Mouse (Mus musculus) urinary bladder, postnatal 10 days (tissue): ENCODE results near the gene Rtkn2.

Experiments used
- DNase-seq: peaks from one replicate; pipeline ENCODE4 v3.0.0; 2022; ENCODE audit warnings: low spot score

Gene Rtkn2

DNA sequence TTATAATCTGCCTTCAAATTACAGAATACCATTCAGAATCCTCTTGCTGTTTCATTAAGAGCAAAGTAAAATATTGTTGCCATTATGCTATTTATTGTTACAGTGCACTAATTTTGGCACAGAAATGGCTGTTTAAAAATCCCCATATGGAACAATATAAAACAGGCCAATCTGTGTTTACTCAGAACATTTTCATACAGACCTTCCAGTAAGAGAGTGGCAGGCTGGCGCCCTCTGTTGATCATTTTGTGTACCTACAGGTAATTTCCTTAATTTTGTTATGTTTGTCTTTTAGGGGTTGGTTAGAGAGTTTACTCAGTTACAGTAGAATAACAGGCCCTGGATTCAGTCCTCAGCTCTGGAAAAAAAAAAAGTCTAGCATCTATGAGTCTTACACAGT is 16.8 kb downstream of the Rtkn2 start:
- no peak for DNase-seq

GRCm38 (mm10) chr10:67998116-67998635 is 18.8 kb downstream of the Rtkn2 start:
- DNase-seq: no peak

DNA sequence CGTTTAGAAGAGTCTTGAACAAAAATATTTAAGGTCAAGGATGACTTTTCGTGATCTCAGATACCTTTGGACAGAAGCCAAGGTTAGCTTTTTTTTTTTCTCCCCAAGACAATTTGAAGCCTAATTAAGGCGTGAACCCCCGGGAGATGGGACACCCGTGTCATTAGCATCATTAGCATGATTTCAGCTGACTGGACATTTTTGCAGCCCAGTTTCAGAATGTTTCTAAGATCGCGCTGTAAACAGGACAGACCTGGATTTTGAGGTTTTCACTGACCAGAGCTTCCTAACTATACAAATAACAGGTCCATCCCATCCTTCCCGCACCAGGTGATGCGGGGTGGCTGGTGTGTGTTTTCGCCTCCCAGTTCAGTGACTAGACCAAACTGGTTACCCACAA is 19.8 kb downstream of the Rtkn2 start:
- no peak for DNase-seq

- DNase-seq: no peak
Measured at GRCm38 (mm10) chr10:68001456-68001855, 22.1 kb downstream of the Rtkn2 start.

GRCm38 (mm10) chr10:68003651-68004422 is 24.5 kb downstream of the Rtkn2 start:
- no peak for DNase-seq

DNA sequence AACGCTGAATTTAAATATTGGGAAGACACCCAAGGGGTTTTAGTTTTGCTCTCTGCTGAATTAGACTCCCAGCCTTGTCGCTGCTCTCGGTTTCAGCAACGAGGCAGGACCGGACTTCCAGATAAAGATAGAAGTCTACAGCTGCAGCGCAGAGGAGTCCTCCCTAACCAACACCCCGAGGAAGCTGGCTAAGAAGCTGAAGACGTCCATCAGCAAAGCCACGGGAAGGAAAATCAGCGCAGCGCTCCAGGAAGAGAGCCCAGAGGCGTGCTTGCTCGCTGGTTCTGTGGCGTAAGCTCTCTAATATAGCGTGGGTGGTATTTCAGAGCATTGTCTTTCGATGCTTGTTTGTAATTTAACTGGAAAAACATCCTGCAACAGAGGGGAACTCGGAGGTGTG is 26.0 kb downstream of the Rtkn2 start:
- no peak for DNase-seq

DNA sequence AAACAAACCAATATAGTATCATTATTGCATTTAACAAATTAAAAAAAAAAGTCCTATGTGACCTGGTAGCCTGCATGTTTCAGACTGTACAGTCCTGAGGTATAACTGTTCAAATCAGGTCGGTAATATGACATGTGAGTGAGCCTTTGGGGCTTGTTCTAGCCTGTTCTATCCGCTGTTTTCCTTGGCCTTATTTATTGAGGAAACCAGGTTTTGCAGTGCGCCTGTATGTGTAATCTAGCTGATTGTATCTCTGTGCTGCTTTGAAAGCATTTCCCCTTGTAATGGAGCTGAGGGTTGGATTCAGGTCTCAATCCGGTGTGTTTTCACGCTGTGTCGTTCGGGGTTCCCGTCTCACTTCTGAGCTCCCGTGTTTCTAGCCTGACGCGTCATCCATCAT is 27.1 kb downstream of the Rtkn2 start:
- no peak for DNase-seq

- no peak for DNase-seq
Measured at GRCm38 (mm10) chr10:68007103-68007502, 27.7 kb downstream of the Rtkn2 start.

GRCm38 (mm10) chr10:68008198-68008955 is 29.0 kb downstream of the Rtkn2 start:
- no peak for DNase-seq

DNA sequence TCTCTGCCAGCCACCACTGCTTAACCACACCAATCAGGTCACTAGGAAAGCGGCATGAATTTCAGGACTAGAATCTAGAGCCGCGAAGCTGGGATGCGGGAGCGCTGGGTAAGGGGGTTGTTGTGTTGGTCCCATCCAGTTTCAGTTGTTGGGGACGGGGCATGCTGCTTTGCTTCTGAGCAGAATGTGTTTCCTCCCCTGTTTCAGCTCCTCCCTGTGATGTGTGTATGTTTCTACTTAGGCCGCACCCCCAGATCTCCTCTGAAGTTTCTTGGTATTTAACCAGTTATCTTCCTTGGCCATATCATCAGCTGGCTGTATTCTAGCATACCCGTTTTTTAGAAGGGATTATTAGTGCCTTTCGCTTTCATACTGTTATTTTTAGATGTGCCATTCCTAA is 29.9 kb downstream of the Rtkn2 start:
- DNase-seq: no peak

DNA sequence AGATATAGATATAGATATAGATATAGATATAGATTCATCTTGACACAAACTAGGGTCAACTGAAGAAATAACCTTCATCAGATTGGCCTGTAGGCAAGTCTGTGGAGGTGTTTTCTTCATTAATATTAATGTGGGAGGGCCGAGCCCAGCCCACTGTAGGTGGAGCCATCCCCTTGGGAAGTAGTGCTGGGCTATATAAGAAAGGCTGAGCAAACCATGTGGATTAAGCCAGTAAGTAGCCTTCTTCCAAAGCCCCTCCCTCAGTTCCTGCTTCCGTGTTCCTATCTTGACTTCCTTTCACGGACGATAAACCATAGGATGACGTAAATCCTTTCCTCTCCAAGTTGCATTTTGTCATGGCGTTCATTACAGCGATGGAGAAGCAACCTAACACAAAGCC is 30.5 kb downstream of the Rtkn2 start:
- no peak for DNase-seq

DNA sequence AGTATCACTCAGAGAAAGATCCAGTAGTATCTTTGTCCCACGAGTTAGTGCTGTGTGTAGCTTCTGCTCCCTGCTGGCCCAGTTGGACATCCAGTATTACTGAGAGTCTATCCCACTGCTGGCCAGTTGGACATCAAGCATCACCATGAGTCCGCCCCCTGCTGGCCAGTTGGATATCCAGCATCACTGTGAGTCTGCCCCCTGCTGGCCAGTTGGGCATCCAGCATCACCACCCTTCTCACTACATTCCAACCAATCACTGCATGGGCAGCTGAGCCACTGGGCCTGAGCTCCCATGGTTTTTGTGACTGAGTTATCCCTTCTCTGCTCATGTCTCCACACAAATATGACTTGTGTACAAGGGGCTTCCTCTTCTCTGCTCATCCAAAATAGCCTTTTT is 33.8 kb downstream of the Rtkn2 start:
- DNase-seq: no peak

- no peak for DNase-seq
Measured at GRCm38 (mm10) chr10:68020755-68021154, 41.4 kb downstream of the Rtkn2 start.

- DNase-seq: no peak
Measured at GRCm38 (mm10) chr10:68025660-68026059, 46.3 kb downstream of the Rtkn2 start.

DNA sequence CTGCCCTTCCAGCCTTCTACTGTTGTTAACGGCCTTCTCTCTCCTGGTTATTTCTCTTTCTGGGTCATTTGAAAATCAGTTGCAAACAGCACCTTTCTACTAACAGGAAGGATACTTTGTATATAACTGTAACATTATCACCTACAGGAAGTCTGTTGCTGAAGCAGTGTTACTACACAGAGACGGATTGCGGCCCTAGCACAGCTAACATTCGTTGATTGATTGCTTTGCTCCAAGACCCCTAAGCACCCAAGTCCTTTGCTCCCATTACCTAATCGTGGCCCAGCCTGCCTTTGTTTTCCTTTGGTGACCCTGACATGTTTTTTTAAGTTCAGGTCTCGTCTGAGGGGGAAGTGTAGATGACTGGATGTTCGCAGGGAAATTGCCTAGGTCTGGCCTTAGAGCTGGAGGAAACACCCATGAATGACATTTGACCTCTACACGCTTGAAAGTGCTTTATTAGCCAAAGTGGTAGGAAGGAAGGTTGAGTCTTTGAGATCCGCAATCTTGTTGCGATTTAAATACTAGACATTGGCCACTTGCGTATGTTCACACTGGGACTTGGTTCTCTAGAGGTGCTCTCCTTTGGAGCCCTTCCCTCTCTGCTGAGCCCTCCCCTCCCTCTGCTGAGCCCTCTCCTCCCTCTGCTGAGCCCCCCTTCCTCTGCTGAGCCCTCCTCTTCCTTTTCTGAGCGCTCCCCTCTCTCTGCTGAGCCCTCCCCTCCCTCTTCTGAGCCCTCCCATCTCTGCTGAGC is 49.1 kb downstream of the Rtkn2 start:
- DNase-seq: no peak

- no peak for DNase-seq
Measured at GRCm38 (mm10) chr10:68029081-68029626, 49.8 kb downstream of the Rtkn2 start.

DNA sequence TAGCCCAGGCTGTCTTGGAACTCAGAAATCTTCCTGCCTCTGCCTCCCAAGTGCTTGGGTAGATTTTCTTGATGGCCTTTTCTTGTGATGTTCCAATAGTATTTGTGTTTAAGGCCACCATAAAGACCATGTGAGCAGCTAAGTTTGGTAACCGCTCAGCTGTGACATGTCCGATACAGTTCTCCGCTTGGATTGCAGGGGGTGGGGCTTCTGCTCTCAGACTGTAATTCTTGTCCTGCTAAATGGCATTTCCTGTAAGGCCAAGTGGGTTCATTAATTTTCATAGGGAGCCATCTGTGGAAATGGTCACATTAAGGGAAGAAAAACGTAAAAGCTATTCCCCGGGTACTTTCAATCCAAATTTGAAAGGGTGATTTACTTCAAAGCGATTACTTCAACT is 50.7 kb downstream of the Rtkn2 start:
- DNase-seq: no peak

DNA sequence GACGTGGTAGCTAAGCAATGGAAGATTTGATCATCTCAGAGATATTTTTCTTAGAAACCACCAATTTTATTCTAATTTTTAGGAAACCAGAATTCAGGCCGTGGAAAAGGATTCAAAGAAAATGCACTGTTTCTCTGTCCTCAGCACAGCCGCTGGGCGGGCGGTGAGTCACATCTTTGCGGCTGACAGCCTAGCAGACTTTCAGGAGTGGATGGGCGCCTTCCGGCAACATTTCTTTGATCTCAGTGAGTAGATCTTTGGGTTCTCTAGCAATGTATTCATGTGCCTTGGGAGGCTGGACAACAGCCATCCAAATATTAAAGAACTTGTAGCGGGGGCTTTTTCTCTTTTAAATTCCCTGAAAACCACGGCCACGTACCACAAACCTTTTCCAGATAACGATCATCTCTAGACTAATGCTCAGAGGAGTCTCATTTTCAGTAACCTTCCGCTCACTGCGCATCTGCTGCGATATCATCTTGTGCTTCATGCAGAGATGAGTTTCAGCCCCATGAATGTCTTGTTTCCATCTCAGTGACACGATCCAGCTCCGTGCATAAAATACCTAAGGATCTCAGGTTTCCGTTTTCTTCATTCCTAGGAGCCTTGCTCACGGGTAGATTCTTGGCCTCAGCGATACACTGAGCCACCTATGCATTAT is 56.5 kb downstream of the Rtkn2 start:
- DNase-seq: no peak

DNA sequence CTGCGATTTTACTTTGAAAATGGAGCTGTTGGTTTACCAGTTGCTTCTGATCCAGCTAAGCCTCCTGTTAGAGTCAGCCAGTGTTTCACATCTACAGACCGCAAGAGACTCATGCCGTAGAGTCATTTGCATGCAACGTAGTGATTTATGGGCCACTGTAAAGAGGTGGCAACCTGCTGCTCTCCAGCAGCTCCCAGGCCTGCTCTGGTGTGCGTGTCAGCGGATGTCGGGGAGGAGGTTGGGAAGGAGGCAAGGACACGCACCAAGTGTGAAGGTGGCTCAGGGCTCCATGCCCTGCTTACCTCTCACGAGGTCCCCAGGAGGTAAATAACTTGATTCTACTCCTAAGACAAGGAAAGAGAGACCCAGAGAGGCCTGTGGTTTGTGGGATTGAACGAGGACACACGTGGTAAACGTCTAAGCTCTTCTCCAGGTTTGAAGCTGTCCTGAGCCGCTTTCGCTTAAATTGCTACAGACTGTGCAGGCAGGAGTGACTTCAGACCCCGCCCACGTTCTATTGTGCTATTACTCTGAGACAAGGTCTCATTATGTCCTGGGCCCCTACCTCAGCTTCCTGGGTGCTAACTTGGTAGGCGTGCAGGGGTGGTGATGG is 57.1 kb downstream of the Rtkn2 start:
- no peak for DNase-seq

DNA sequence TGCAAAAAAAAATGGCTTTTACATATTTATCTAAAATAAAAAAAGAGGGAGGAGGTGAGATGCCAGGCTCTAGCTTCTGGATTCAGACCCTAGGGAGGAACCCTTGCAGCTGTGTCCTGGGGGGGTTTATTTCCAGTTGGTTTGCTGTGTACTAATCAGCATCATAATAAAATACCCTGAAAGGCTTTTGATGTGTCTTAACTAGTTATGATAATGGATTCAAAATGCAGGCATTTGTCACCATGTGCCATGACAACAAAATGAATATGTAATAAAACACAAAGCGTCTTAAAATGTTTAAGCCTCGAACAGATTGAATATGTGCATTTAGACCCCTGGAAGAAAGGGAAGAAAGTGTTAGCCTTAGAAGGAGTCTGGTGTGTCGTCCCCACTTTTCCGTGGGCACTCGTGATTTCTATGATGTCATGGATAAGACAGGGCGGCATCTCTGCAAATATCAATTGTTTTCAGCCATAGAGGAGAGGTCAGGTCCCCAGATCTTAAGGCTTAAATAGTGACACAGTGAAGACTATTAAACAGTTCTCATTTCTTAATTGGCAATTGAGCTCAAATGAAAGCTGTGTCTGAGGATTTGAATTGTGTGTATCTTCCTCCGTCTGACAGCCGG is 59.7 kb downstream of the Rtkn2 start:
- DNase-seq: no peak

DNA sequence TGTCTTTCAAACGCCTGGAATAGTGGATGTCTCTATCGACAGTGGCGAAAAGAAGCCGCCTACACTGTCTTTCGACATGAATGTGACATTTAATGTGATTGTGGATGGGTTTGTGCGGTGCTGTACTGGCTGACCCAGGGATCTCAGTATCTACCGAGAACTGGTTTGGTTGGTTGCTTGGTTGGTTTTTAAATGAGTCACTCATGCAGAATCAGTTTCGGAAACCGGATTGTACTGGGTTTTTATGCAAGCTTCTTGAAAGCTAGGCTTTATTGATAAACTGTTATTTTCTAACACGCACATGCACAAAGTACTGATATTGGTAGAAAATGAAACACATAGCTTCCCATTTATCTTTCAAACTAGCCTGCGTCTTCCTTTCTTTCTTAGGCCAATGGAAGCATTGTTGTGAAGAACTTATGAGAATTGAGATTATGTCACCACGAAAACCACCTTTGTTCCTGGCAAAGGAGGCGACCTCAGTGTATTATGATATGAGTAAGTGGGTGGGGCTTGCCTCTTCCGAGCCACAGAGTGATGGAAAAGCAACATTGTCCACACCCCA is 60.4 kb downstream of the Rtkn2 start:
- no peak for DNase-seq
